Mouse (Mus musculus) neural tube, embryonic 11.5 days (tissue): ENCODE results near the gene Stac2. TPM values are rescaled to one million over a fixed set of nuclear protein-coding genes. Genes with fewer than 3 reads are reported as not detected.
A peak's percentile ranks its signal among the peaks of the same experiment; 100 is the strongest.

ENCODE experiments used
- ATAC-seq: fragments of 200-750 bp; cut with Nextera tagmentation; 2 replicates; pipeline ENCODE4 v1.8.0; 2017; ENCODE audit warnings: moderate number of reproducible peaks, mild to moderate bottlenecking, moderate TSS enrichment, moderate library complexity; ENCODE audit not compliant: insufficient read depth, low FRiP score, low TSS enrichment
- DNase-seq: peaks from one replicate; pipeline ENCODE4 v3.0.0-alpha.2; 2015; ENCODE audit warnings: low spot score
- H3K27ac ChIP-seq: fragments of 300-500 bp; sonication (generic); 2 replicates; pipeline ENCODE4 v1.5.1; 2014; ENCODE audit warnings: low read depth, mild to moderate bottlenecking, low read length
- H3K27me3 ChIP-seq: fragments of 300-500 bp; sonication (generic); 2 replicates; pipeline ENCODE4 v1.6.1; 2014; ENCODE audit warnings: mild to moderate bottlenecking, low read length, mixed read lengths; ENCODE audit not compliant: control insufficient read depth, insufficient read depth
- H3K36me3 ChIP-seq: fragments of 300-500 bp; sonication (generic); 2 replicates; pipeline ENCODE4 v1.6.1; 2014; ENCODE audit warnings: mild to moderate bottlenecking, low read length, moderate library complexity, mixed read lengths; ENCODE audit not compliant: control insufficient read depth, insufficient read depth
- H3K4me1 ChIP-seq: fragments of 300-500 bp; sonication (generic); 2 replicates; pipeline ENCODE4 v1.6.1; 2014; ENCODE audit warnings: low read length, mixed read lengths; ENCODE audit not compliant: control insufficient read depth, insufficient read depth
- H3K4me2 ChIP-seq: fragments of 300-500 bp; sonication (generic); 2 replicates; pipeline ENCODE4 v1.6.1; 2014; ENCODE audit warnings: low read depth, mild to moderate bottlenecking, moderate library complexity
- H3K4me3 ChIP-seq: fragments of 300-500 bp; sonication (generic); 2 replicates; pipeline ENCODE4 v1.5.1; 2014; ENCODE audit warnings: low read depth, low read length
- H3K9ac ChIP-seq: fragments of 300-500 bp; sonication (generic); 2 replicates; pipeline ENCODE4 v1.6.1; 2014; ENCODE audit warnings: mild to moderate bottlenecking, low read length
- H3K9me3 ChIP-seq: fragments of 300-500 bp; sonication (generic); 2 replicates; pipeline ENCODE4 v1.6.1; 2016; ENCODE audit warnings: low read length; ENCODE audit not compliant: control insufficient read depth
- WGBS: fragments of 180-500 bp; shearing (Covaris S2); extraction: QIAGEN DNeasy Blood & Tissue Kit; methylation state at CpG from one replicate; pipeline ENCODE4 v1.1.7; 2014; 5-methylcytosine and 5-hydroxymethylcytosine counted together
- polyA plus RNA-seq: library from polyadenylated mRNA; unstranded; fragments of >200 nt; fragmentation: Nextera tagmentation; extraction: Ambion mirVana; gene quantifications from 2 replicates; pipeline ENCODE4 v1.2.1, GENCODE M21; 2014

The Stac2 gene
- polyA plus RNA-seq, 1 experiment from 2014 or later: 6.6 TPM

DNA sequence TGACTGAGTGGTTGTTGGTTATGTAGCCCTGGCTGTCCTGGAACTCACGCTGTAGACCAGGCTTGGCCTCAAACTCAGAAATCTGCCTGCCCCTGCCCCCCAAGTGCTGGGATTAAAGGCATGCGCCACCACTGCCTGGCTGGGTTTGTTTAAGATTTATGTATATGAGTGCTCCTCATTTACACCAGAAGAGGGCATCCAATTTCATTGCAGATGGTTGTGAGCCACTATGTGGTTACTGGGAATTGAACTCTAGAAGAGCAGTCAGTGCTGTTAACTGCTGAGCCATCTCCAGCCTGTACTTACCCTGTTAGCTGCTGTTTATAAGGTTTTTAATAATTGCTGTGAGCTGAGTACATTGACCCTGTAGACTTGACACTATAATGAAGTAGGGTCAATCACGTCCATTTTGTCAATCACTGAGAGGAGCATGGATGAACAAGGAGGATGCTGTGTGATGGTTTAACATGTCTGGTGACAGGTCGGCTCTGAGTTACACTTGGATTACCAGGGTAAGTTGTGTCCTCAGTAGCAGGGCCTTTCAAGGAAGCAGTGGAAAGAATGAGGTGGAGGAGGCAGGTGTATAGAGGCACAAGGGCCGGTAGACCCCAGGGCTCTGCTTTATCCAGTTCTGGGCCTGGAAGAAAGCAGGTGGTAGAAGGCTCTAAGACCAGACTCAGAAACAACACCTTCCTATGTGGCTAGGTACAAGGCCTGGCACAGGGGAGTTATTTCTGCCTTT lies 22.4 kb downstream of the Stac2 start:
- Histone ChIP-seq H3K4me2 (no peak overlapping the region), H3K27ac (no peak overlapping the region), H3K36me3 (peaks cover 15% of the 10 kb centered on the region), H3K4me3 (no peak overlapping the region), H3K9me3 (no peaks in the 10 kb centered on the region), H3K4me1 (peaks cover 14% of the 10 kb centered on the region), H3K9ac (no peak overlapping the region), H3K27me3 (peaks cover 2% of the 10 kb centered on the region; the same call in 1 of the 2 replicates)
- ATAC-seq: no peak
- WGBS: 55% methylated on average over 5 of the region's 5 CpGs
- no peak for DNase-seq

GRCm38 (mm10) chr11:98027785-98028184 lies 25.5 kb downstream of the Stac2 start:
- DNase-seq (no peak), ATAC-seq (no peak)
- WGBS: 20% methylated on average over 7 of the region's 7 CpGs
- Histone ChIP-seq H3K4me1 (peaks cover 11% of the 10 kb centered on the region), H3K4me2 (peak overlapping the region; percentile 91), H3K27me3 (no peaks in the 10 kb centered on the region), H3K9ac (peak overlapping the region; percentile 99), H3K9me3 (no peaks in the 10 kb centered on the region), H3K27ac (no peak overlapping the region), H3K36me3 (peaks cover 15% of the 10 kb centered on the region), H3K4me3 (peak overlapping the region; percentile 99)

GRCm38 (mm10) chr11:98027297-98027688 lies 26.0 kb downstream of the Stac2 start:
- H3K4me2 ChIP-seq: peak overlapping the region; percentile 91
- under 1% methylated on average over 18 of the region's 18 CpGs for WGBS
- H3K4me1 ChIP-seq: peaks cover 11% of the 10 kb centered on the region
- no peaks in the 10 kb centered on the region for H3K9me3 ChIP-seq
- peak overlapping the region; percentile 99 for H3K9ac ChIP-seq
- peak overlapping the region; percentile 99 for H3K4me3 ChIP-seq
- peaks cover 15% of the 10 kb centered on the region for H3K36me3 ChIP-seq
- no peak for DNase-seq
- peak overlapping the region; percentile 80 for H3K27ac ChIP-seq
- ATAC-seq: no peak
- H3K27me3 ChIP-seq: no peaks in the 10 kb centered on the region

- Histone ChIP-seq H3K9ac (peak within 1 kb of the TSS; percentile 99), H3K36me3 (peaks cover 15% of the 10 kb centered on the region), H3K27me3 (no peaks in the 10 kb centered on the region), H3K4me2 (peak within 1 kb of the TSS; percentile 91), H3K4me1 (peaks cover 13% of the 10 kb centered on the region), H3K4me3 (peak within 1 kb of the TSS; percentile 99), H3K27ac (peak within 1 kb of the TSS; percentile 80), H3K9me3 (no peaks in the 10 kb centered on the region)
- DNase-seq: peak; percentile 92
- WGBS: under 1% methylated on average over 69 of the region's 69 CpGs
- peak; percentile 48 for ATAC-seq
Observed at GRCm38 (mm10) chr11:98026570-98027296, 26.5 kb downstream of the Stac2 start, which contains the start of gene Rpl19. Gene Rpl19, plus strand, starts transcription at chr11:98026710.

DNA sequence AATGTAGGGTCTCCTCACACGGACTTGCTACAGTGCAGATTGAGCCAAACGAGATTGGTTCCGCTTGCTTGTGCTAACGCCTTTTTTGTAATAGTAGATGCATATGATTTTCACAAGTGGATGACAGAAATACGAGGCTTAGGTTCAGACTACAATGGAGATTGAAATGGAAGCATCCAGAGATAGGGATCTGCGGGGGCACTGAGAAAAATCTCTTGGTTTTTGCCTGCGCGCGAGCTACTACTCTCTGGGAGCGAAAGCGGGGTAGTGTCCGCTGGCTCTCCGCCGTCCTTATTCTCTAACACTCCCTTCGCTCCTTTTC lies 27.1 kb downstream of the Stac2 start:
- H3K36me3 ChIP-seq: peaks cover 15% of the 10 kb centered on the region
- H3K9ac ChIP-seq: peak overlapping the region; percentile 99
- peak overlapping the region; percentile 80 for H3K27ac ChIP-seq
- 8% methylated on average over 15 of the region's 15 CpGs for WGBS
- peak overlapping the region; percentile 91 for H3K4me2 ChIP-seq
- H3K27me3 ChIP-seq: no peaks in the 10 kb centered on the region
- H3K9me3 ChIP-seq: no peaks in the 10 kb centered on the region
- no peak for DNase-seq
- peak overlapping the region; percentile 99 for H3K4me3 ChIP-seq
- no peak for ATAC-seq
- H3K4me1 ChIP-seq: peaks cover 17% of the 10 kb centered on the region

- Histone ChIP-seq H3K27ac (no peak overlapping the region), H3K4me2 (no peak overlapping the region), H3K4me3 (no peak overlapping the region), H3K4me1 (peaks cover 26% of the 10 kb centered on the region), H3K9me3 (no peaks in the 10 kb centered on the region), H3K36me3 (peaks cover 8% of the 10 kb centered on the region), H3K9ac (no peak overlapping the region), H3K27me3 (no peaks in the 10 kb centered on the region)
- 89% methylated on average over 3 of the region's 3 CpGs for WGBS
- ATAC-seq (no peak), DNase-seq (no peak)
Observed at GRCm38 (mm10) chr11:98024516-98024915, 28.7 kb downstream of the Stac2 start.

DNA sequence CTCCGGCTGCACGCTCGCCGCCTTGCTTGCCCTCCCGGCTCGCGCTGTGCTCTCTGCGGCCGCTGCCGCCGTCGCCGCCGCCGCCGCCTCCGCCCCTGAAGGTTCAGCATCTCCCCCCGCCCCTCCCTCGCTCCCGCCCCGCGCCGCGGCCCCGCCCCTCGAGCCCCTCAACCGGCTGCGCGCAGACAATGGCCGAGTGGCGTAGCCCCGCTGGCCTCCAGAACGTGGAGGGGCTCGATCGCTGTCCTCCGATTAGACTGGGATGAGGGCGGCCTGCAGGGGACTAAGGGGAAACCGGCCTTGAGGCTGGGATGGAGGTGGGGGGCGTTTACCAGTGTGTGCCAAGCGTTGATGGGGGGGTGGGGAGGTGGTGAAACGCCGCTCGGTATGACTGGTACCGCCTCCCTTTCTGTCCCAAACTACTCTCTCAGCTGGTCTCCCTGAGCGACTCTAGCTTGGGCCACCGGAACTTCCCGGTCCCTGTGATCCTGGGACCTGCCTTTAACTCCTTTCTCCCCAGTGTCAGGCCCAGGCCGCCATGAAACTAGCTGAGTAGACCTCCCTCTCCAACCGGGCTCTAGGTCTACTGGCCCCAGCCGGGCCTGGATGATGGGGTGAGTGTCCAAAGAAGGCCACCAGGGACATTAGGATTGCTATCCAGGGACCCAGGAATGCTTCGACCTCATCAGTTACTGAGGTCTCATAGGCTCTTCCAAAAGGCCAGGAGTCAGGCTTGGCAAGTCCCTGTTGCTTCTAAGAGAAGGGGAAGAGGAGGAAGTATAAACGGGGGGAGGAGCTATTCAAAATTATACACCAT lies 30.5 kb downstream of the Stac2 start, which contains the start of gene Cacnb1:
Gene Cacnb1 (minus strand): TSS at position 480 of the 817 bp plus-strand sequence.
- ATAC-seq: peak; percentile 74
- H3K27ac ChIP-seq: peak within 1 kb of the TSS; percentile 91
- H3K27me3 ChIP-seq: no peaks in the 10 kb centered on the region
- WGBS: under 1% methylated on average over 50 of the region's 52 CpGs
- no peaks in the 10 kb centered on the region for H3K36me3 ChIP-seq
- peak within 1 kb of the TSS; percentile 81 for H3K4me3 ChIP-seq
- H3K4me1 ChIP-seq: peaks cover 28% of the 10 kb centered on the region
- peak within 1 kb of the TSS; percentile 83 for H3K9ac ChIP-seq
- peak; percentile 85 for DNase-seq
- peak within 1 kb of the TSS; percentile 94 for H3K4me2 ChIP-seq
- no peaks in the 10 kb centered on the region for H3K9me3 ChIP-seq

- Histone ChIP-seq H3K27ac (peak overlapping the region; percentile 91), H3K4me2 (peak overlapping the region; percentile 94), H3K4me1 (peaks cover 28% of the 10 kb centered on the region), H3K9me3 (no peaks in the 10 kb centered on the region), H3K9ac (peak overlapping the region; percentile 83), H3K4me3 (peak overlapping the region; percentile 81), H3K36me3 (0 out of 2 replicates have a peak, but pooled peaks cover 2% of the 10 kb centered on the region), H3K27me3 (no peaks in the 10 kb centered on the region)
- 0% methylated on average over 21 of the region's 23 CpGs for WGBS
- no peak for DNase-seq
- ATAC-seq: peak; percentile 14; the same call in 1 of the 2 replicates
Observed at GRCm38 (mm10) chr11:98022253-98022554, 31.1 kb downstream of the Stac2 start.
